Mouse (Mus musculus) lung, adult 10 weeks (tissue): ENCODE measurements around the gene Gm3636. TPM values are rescaled to one million over a fixed set of nuclear protein-coding genes. Genes with fewer than 3 reads are reported as not detected.

Experiments used
- polyA plus RNA-seq: library from polyadenylated mRNA; stranded (reverse); fragments of 350-450 nt; fragmentation: Illumina TruSeq; extraction: RNeasy Lipid Tissue Mini Kit (QIAGEN cat#74804); gene quantifications from one replicate; pipeline ENCODE4 v1.2.3, GENCODE M21; 2014; ENCODE audit warnings: low read depth, low replicate concordance; ENCODE audit not compliant: insufficient read depth

Gene Gm3636
- 0.85 TPM for polyA plus RNA-seq

DNA sequence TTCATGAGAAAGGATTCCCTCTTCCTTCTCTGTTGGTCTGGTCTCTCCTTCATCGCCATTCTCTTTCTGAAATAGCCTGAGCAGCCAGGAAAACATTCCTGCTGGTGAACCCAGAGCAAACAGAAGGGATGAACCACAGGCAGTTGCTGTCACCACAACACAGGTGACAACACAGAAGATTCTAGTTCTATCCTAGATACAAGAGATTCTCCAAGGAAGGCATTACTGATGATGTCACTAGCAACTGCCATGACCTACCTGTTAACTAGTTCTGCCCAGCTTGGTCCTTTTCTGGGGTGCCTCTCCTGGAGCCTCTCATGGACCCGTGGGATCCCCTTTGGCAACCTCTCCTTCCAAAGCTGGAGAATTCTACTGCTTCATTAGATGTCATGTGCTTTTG lies at the start of gene Gm3636:
Gene Gm3636 (minus strand): TSS at position 101 of the 400 bp plus-strand sequence.

GRCm38 (mm10) chr14:6774311-6774710 lies 32.2 kb upstream of the Gm3636 start, which contains the start of gene Gm8362:
Gene Gm8362 (minus strand): TSS chr14:6774411.

DNA sequence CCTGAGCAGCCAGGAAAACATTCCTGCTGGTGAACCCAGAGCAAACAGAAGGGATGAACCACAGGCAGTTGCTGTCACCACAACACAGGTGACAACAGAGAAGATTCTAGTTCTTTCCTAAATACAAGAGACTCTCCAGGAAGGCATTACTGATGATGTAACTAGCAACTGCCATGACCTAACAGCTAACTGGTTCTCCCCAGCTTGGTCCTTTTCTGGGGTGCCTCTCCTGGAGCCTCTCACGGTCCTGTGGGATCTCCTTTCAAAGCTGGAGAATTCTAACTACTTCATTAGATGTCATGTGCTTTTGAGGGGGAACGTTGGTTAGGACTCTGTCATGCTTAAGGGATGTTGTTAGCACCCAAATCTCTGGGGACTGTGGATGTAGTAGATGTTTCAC lies 22.0 kb downstream of the Gm3636 start, which contains the start of gene Gm8050:
Gene Gm8050 (minus strand): TSS at position 101 of the 400 bp plus-strand sequence.

Other genes with a start within 250 kb of the Gm3636 start
- gene Gm8356, start 205.0 kb downstream of the Gm3636 start, polyA plus RNA-seq: not detected
- not detected for gene Gm3629, start 151.7 kb downstream of the Gm3636 start, polyA plus RNA-seq
- not detected for gene Gm3460, start 119.9 kb downstream of the Gm3636 start, polyA plus RNA-seq
- not detected for gene Gm10251, start 58.2 kb downstream of the Gm3636 start, polyA plus RNA-seq
- gene Gm8050, start 22.1 kb downstream of the Gm3636 start, polyA plus RNA-seq: not detected
- gene Gm8362, start 32.1 kb upstream of the Gm3636 start, polyA plus RNA-seq: not detected
- gene Gm3642, start 98.0 kb upstream of the Gm3636 start, polyA plus RNA-seq: not detected
- gene Gm3667, start 147.6 kb upstream of the Gm3636 start, polyA plus RNA-seq: not detected
- gene Gm6356, start 231.5 kb upstream of the Gm3636 start, polyA plus RNA-seq: not detected